28 mouse cellular contexts compared by ENCODE assay signal in the genomic region with DNA sequence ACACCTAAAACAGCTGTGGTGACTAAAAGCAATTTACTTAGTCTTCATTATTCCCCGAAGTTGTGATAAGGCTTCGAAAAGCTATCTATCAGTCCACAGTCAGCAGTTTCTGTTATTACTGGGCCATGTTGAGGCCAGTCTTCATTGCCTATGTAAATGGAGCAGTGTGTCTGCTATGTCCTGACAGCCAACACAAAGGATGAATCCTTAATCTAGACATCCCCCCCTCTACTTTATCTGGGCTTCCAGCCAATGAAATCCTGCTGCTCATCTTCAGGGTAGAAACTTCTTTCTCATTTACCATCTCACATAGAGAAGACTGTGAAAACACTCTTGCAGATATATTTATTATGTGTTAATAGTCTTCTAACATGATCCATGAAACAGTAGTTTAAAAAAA.
DNase-seq lines count a peak whose midpoint lies in the region; ATAC-seq lines count a peak whose summit lies in the region.
"Had no signal": no experiment of that assay in that cellular context is flagged by ENCODE, and none has a peak within 500 bp of the region (broad histone marks: within the 10 kb centered on the region; RNA-seq: fewer than 3 reads in every experiment).

No protein-coding gene starts in this region.

- no peaks in the 10 kb centered on the region for H3K36me3 ChIP-seq in forebrain, embryonic 16.5 days (ENCODE audit: control insufficient read depth, insufficient read depth)
- no peaks in the 10 kb centered on the region for H3K36me3 ChIP-seq in forebrain, embryonic 12.5 days (replicated peaks)
- H3K36me3 ChIP-seq in neural tube, embryonic 13.5 days = no peaks in the 10 kb centered on the region
- H3K36me3 ChIP-seq: limb, embryonic 10.5 days; limb, embryonic 15.5 days; liver, embryonic 13.5 days; midbrain, embryonic 10.5 days; neural tube, embryonic 12.5 days had no signal

- H3K4me3 ChIP-seq in forebrain, embryonic 16.5 days (replicated peaks; ENCODE audit: low read length) = no peak overlapping the region
- no peak overlapping the region for H3K4me3 ChIP-seq in forebrain, embryonic 12.5 days (replicated peaks)
- no peak overlapping the region for H3K4me3 ChIP-seq in neural tube, embryonic 13.5 days
- H3K4me3 ChIP-seq: limb, embryonic 10.5 days; limb, embryonic 15.5 days; liver, embryonic 13.5 days; midbrain, embryonic 10.5 days; neural tube, embryonic 12.5 days had no signal

- 75% methylated on average over 2 of the region's 2 CpGs for WGBS in forebrain, embryonic 16.5 days
- 93% methylated on average over 2 of the region's 2 CpGs for WGBS in forebrain, embryonic 12.5 days
- WGBS in neural tube, embryonic 13.5 days = 79% methylated on average over 2 of the region's 2 CpGs

- H3K9me3 ChIP-seq in forebrain, embryonic 16.5 days (ENCODE audit: control insufficient read depth, low read length) = no peaks in the 10 kb centered on the region
- no peaks in the 10 kb centered on the region for H3K9me3 ChIP-seq in forebrain, embryonic 12.5 days
- no peaks in the 10 kb centered on the region for H3K9me3 ChIP-seq in neural tube, embryonic 13.5 days
- H3K9me3 ChIP-seq: limb, embryonic 10.5 days; limb, embryonic 15.5 days; liver, embryonic 13.5 days; midbrain, embryonic 10.5 days; neural tube, embryonic 12.5 days had no signal

- peak; percentile 43; the same call in 1 of the 2 replicates for ATAC-seq in forebrain, embryonic 16.5 days
- no peak for ATAC-seq in forebrain, embryonic 12.5 days (ENCODE audit: low FRiP score)
- 0 out of 2 replicates have a peak, but pooled peaks have one; percentile 43 for ATAC-seq in neural tube, embryonic 13.5 days (ENCODE audit: low read depth)
- ATAC-seq: activated CD4-positive, CD25-positive, alpha-beta regulatory T cell, adult 4 months; intestine, embryonic 16.5 days had no signal

- H3K4me2 ChIP-seq in forebrain, embryonic 16.5 days (ENCODE audit: low read length) = no peak overlapping the region
- no peak overlapping the region for H3K4me2 ChIP-seq in forebrain, embryonic 12.5 days
- H3K4me2 ChIP-seq in neural tube, embryonic 13.5 days = no peak overlapping the region
- H3K4me2 ChIP-seq: limb, embryonic 15.5 days; liver, embryonic 13.5 days; neural tube, embryonic 12.5 days had no signal

- peak; percentile 44 to 70 for DNase-seq in cerebellum, postnatal 10 days
- DNase-seq in cerebellum, adult 9-11 months = no peak
- peak; percentile 31 for DNase-seq in left cerebral cortex, postnatal 4 days
- no peak for DNase-seq in left cerebral cortex, adult 18-20 months (ENCODE audit: low spot score in 2 of 2)
- no peak for DNase-seq in neural tube, embryonic 10.5 days (ENCODE audit: extremely low spot score, low spot score)
- DNase-seq: adrenal gland, adult 2 months; adrenal gland, postnatal 36 days; cerebellum, adult 9-10 months; gastrocnemius, postnatal 14 days; heart, postnatal 14 days; kidney, adult 8-10 months; kidney, postnatal 4 days; liver, embryonic 13.5 days; lung, adult 18-20 months; lung, postnatal 10 days; thymus, adult 2 months; thymus, postnatal 36 days had no signal

- H3K27me3 ChIP-seq in forebrain, embryonic 16.5 days (replicated peaks; ENCODE audit: control insufficient read depth, insufficient read depth, low read length) = no peaks in the 10 kb centered on the region
- H3K27me3 ChIP-seq in forebrain, embryonic 12.5 days = no peaks in the 10 kb centered on the region
- no peaks in the 10 kb centered on the region for H3K27me3 ChIP-seq in neural tube, embryonic 13.5 days
- H3K27me3 ChIP-seq: CH12.LX; limb, embryonic 15.5 days; liver, embryonic 13.5 days; neural tube, embryonic 12.5 days had no signal

- H3K27ac ChIP-seq in forebrain, embryonic 16.5 days (ENCODE audit: low read length) = no peak overlapping the region
- H3K27ac ChIP-seq in forebrain, embryonic 12.5 days = no peak overlapping the region
- no peak overlapping the region for H3K27ac ChIP-seq in neural tube, embryonic 13.5 days (replicated peaks)
- H3K27ac ChIP-seq: kidney, postnatal 0 days; limb, embryonic 10.5 days; limb, embryonic 15.5 days; liver, embryonic 13.5 days; midbrain, embryonic 10.5 days; neural tube, embryonic 12.5 days had no signal

- intact Hi-C loops in left cerebral cortex, postnatal 4 days (cut with DNase I) = no loop called here

- H3K9ac ChIP-seq in forebrain, embryonic 16.5 days (replicated peaks; ENCODE audit: low read depth, low read length) = no peak overlapping the region
- no peak overlapping the region for H3K9ac ChIP-seq in forebrain, embryonic 12.5 days
- no peak overlapping the region for H3K9ac ChIP-seq in neural tube, embryonic 13.5 days
- H3K9ac ChIP-seq: limb, embryonic 15.5 days; liver, embryonic 13.5 days; neural tube, embryonic 12.5 days had no signal

- H3K4me1 ChIP-seq in forebrain, embryonic 16.5 days (replicated peaks; ENCODE audit: control insufficient read depth, insufficient read depth, low read length) = no peaks in the 10 kb centered on the region
- no peaks in the 10 kb centered on the region for H3K4me1 ChIP-seq in forebrain, embryonic 12.5 days
- H3K4me1 ChIP-seq in neural tube, embryonic 13.5 days (replicated peaks) = no peaks in the 10 kb centered on the region
- H3K4me1 ChIP-seq: limb, embryonic 10.5 days; limb, embryonic 15.5 days; liver, embryonic 13.5 days; midbrain, embryonic 10.5 days; neural tube, embryonic 12.5 days had no signal

Comparison
In these comparisons a context has a peak if more than half of its experiments do, and no peak if none do; other contexts are left out.
1. DNase-seq: peak in cerebellum, postnatal 10 days (2 of 2) and left cerebral cortex, postnatal 4 days (single experiment); none in cerebellum, adult 9-11 months (single experiment), left cerebral cortex, adult 18-20 months (0 of 2) and neural tube, embryonic 10.5 days (single experiment).